Mouse (Mus musculus) adipocyte (in vitro differentiated cells): ENCODE data around the gene Ndrg3.
"Not testable (repeated sequence)": the region's sequence is repeated elsewhere in the genome, so short reads cannot be mapped to it uniquely, and the experiment has no call there.

Source experiments
- DNase-seq: peaks from one replicate; pipeline ENCODE4 v3.0.0-alpha.2; 2016; ENCODE audit warnings: low spot score

Gene Ndrg3

DNA sequence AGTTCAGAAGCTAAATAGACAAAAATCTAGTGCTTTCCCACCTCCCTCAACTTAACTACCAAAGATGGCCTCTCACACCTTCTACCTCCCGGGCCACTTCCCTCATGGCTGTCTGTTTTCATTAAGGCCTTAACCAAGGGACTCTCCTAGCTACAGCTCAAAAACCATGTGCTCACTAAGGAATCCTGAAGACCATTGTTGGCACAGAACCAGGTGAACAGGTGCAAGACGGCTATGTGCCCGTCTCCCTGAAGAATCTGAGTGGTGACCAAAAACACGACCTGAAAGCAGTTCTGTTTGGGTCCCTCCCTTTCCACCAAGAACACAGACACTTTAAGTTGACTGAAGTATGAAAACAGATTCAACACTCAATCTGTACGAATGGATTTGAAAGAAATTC is 6.4 kb upstream of the Ndrg3 start:
- no peak for DNase-seq

DNA sequence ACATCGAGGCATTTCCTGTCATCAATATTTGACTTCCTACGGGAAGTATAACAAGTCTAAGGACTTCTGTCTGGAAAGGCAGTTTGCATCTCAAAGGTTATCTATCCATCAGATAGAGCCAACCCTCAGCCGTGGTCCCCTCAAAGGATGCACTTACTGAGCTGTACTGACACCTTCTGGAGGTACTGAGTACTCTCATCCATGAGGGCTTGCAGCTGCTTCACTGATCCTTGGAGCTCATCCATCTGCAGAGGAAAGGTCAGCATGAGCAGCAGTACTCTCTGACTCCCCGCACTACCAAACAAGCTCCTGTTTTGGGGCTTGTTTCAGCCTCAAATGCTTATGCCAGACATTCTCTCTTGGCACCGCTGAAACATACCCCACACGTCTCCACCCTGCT is 4.7 kb upstream of the Ndrg3 start:
- peak; percentile 85 for DNase-seq

DNA sequence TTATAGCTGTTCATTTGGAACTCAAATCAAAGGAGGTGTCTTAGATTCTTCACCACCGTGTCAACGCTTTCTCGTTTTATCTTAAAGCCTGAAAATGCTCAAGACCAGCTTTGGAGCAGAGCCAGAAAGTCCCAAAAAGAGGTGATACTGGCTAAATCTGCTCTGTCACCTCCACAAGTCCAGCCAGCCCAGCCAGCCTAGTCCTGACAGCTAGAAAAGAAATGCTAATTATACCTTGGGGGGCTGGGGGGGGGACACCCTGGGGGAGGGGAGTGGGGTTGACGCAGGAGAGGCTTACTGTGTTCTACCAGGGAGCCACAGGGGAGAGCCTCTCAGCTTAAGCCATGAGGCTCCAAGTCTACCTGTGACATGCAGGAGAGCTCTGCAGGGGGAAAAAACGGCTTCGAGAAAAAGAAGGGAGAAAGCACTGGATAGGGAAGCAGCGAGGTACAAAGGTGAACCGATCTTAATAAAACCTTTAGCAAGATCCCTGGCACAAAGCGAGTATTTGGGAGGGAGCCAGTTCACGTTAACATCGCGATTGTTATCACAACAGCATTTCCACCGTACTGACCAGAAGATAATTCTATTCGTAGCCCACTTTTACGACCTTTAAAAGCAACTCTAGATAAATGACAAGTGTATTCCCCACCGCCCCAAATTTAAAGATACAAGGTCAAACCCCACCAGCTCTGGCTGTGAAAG is 977 bp downstream of the Ndrg3 start:
- DNase-seq = no peak

DNA sequence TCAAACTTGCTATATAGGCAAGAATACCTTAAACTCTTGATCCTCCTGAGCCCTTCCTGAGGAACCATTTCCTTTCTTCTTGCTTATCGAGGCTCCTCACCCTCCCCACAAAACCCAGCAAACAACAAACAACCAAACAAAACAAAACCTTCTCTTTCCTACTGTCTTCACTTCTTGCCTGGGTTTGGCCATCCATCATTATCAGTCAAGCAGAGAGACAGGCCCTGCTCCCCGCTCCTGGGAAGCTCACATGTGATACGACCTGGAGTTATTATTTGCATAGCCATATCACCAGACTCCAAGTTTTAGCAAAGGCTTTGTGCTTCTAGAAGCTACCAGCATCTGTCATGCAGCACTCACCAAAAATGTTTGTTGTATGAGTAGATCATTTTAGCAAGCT is 4.5 kb downstream of the Ndrg3 start:
- no peak for DNase-seq

DNA sequence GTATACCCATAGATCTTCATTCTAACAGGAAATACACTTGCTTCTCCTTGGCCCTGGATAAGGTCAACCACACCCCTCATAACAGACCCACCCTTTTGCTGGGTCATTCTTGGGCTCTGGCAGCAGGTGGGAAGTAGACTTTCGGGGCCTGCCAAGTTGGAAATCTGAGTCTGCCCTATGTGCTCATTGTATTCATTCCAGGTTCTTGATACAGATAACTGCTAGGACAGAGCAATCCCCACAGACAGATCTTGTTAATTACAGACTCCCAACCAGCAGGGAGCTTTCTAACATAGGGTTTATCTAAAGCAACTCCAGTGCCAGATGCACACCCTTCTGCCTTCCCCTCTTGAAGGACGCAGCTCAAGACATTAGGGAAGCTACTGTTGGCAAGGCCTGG is 9.0 kb downstream of the Ndrg3 start:
- DNase-seq = peak; percentile 35

DNA sequence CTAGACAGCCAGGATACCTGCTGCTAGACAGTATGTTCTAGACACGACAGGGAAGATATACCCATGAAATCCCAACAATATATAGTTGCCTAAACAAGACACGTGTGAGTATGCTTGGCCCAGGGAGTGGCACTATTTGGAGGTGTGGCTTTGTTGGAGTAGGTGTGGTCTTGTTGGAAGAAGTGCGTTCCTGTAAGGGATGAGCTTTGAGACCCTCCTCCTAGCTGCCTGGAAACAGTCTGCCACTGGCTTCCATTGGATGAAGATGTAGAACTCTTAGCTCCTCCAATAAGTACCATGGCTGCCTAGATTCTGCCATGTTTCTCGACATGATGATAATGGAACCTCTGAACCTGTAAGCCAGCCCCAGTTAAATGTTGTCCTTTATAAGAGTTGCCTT is 10.6 kb downstream of the Ndrg3 start:
- DNase-seq = no peak

DNA sequence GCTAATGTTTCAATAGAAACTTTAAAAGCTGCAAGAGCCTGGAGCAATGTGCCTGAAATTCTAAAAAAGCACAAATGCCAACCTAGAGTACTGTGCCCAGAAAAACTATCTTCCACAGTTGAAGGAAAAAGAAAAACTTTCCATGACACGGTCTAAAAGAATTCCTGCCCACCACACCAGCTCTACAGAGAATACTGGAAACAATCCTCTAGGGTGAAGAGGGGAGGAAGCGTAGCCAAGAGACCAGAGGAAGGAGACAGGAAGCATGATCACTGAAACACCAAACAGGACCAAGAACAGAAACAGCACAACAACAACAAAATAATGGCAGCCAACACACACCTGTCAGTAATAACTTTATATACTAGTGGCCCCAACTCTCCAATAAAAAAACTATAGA is 11.8 kb downstream of the Ndrg3 start:
- DNase-seq = no peak

DNA sequence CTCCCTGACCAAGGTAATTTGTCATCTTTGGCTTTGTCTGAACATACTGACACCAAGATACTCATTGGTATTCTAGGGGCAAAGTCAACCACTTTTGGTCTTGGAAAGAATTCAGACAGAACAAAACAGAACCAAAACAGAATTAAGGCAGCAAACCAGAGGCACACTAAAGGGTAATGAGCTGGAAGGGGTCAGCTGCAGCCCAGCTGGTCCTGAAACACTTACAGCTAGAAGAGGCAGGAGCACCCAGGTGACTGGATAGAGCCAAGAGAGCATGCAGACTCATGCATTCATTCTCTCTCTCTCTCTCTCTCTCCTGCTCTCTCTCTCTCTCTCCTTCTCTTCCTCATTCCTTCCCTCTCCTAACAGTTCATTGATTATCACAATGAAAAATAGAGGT is 15.1 kb downstream of the Ndrg3 start:
- DNase-seq = no peak

DNA sequence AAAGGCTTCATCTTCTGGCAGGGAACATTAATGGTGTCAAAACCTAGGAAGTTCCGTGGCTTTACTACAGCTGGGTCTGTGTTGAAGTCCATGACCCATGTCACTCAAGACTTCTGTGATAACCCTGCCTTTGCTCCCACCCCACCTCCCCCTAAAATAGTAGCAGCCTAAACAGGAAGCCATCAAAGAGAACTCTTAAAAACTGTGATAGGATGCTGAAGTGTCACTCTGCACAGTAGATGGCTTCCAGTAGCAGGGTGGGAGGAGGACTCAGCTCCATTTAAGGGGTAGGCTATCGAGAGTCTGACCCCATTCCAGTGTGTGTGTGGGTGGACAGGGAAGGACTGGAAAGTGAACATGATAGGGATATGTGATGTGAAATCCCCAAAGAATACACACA is 16.9 kb downstream of the Ndrg3 start:
- DNase-seq = no peak

DNA sequence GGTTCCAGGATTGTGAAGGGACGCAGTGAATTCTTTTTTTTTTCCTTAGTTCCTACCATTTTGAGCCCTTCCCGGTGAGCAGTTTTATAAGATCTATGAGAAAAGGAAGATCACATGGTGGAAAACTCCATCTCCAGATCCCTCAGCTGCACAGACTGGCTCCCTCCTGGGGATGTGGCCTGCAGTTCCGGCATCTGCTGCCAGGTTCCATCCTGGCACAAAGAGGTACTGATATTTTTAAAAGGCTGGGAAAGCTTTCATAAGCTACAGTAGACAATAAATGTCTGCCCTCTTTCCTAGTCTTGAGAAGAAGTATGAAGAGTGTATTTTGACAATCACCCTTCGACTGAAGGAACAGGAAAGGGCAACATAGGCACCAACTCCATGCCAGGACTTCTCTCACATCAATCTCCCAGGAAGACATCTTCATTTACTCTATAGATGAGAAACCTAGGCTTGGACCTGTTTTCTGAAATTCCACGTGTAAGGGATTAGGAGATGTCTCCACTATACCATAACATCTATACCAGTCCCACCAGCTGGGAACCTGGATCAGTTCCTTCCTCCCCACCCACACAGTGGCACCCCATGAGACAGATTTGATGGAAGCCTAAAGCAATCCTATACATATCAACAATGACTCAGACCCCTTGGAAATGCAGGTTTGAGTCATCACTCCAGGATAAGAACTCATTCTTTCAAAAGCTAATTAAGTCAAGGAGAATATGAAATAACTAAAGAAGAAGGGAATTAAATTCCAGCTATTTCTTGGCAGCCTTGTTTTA is 18.3 kb downstream of the Ndrg3 start:
- DNase-seq = no peak

DNA sequence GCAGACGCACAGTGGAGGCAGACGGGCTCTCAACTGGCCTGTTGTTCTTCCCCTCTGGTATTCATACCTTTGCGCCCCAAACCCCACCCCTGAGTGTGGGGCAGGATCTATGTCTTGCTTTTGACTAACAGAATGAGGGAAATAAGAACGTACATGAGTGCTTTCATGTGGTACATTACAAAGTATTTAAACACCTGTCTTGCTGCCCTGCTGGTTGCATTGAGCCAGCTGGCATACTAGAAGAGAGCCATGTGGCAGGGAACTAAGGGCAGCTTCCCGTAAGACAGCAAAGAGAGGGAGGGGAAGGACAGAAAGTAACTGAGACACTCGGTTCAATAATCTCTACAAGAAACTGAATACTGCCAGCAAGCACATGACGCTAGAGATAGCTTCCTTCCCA is 21.6 kb downstream of the Ndrg3 start:
- no peak for DNase-seq

DNA sequence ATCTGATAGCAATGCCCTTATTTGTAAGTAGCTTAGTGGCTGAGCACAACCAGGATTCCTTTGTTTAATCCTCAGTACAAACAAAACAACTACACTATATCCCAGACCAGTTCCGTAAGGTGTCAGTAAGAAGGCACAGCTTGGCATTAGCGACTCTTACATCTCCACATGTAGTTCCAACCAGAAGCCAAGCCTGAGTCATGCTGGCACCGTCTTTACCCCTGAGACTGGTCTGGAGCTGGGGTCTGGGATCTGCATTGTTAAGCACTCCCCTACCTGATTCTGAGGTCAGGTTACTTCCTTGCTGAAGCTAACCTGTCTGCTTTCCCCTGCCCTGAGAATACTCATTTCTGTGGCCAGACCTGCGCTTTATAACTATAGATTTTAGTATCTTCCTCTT is 23.4 kb downstream of the Ndrg3 start:
- no peak for DNase-seq

DNA sequence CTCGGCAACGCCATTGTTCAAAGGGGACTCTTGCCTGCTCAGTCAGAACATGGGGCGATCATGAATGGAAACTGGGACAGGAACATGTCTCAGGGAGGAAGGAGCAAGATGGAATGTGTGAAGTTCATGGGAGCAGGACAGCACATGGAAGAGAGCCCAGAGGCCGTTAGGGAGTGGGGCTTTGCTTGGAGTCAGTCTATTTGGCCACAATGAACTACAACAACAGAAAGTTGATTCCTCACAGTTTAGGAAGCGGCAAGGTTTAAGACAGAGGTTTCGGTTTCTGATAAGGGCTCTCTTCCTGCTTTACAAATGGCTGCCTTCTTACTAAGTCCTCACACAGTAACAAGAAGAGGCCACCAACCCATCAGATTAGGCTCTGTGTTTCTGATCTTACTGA is 24.5 kb downstream of the Ndrg3 start:
- DNase-seq = no peak

DNA sequence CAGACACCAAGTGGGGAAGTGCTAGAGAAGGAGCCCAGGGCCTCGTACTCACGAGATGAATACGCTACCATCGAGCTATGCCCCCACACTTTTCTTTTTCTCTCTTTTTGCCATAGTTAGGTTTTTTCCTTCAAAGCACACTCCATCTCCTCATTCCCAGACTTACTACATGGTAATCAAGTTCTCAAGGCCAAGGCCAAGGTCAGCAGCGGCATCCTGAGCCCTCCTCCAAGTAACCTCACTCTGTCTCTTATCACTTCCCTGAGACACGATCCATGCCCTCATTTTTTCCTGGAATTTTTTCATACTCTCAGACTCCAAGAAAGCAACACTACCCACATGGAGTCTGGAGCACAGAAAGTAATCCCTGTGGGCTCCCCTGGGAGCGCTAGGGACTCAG is 28.0 kb downstream of the Ndrg3 start:
- no peak for DNase-seq

DNA sequence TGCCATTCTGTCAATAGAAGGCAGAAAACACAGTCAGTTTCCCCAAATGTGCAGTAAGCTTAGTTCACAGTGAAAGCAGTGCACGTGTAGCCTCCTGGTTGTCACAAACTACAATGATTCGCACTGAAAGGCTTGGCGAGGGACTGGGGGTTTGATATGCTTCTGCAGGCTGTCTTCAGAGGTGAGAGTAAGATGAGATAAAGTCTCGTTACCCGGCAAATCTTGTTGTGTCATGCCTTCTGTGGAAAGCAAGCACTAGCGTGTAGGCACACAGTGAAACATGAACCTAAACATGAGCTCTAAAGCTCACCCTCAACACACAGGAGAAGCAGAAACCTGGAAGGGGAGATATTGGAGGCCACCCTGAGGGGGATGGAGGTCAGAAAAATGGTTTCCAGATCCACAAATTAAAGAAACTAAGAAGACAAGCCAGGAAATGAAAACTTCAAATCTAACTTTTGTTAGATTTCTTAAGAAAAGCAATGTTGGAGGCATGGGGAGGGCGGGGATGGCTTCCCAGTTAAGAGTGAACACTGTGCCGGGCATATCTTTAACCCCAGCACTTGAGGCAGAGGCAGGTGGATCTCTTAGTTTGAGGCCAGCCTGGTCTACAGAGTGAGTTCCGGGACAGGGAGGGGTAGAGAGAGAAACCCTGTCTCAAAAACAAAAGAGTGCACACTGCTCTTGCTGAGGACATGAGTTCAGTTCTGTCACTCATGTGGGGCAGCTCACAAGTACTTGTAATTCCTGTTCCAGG is 33.2 kb downstream of the Ndrg3 start:
- DNase-seq = no peak

DNA sequence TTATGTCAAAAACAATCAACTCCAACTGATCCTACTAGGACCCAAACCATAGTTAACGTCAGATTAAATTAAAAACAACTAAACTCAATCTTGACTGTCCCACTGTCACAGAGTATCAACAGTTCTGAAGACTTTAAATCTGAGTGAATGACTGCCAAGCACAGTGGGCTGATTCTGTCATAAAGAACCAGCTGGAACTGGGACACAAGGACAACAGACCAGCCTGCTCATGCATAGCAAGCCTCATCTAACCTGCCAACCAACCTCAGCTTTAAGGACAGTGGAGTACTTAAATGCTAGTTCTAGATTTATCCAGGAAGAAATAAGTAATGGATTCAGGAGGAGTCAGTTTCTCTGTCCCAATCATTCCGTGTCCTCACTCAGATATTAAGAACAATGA is 34.8 kb downstream of the Ndrg3 start:
- DNase-seq = no peak

DNA sequence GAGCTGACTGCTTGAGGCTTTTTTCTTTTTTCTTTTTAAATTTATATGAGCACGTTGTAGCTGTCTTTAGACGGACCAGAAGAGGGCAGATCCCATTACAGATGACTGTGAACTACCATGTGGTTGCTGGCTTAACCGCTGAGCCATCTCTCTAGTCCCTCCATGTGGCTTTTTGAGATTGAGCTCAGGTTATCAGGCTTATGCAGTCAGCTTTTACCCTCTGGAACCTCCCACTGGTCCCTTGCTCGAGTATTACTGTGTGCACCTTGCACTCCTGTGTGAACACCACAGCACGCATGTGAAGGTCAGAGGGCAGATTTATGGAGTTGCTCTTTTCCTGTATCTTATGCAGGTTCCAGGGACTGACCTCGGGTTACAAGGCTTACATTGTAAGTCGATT is 35.5 kb downstream of the Ndrg3 start:
- no peak for DNase-seq

DNA sequence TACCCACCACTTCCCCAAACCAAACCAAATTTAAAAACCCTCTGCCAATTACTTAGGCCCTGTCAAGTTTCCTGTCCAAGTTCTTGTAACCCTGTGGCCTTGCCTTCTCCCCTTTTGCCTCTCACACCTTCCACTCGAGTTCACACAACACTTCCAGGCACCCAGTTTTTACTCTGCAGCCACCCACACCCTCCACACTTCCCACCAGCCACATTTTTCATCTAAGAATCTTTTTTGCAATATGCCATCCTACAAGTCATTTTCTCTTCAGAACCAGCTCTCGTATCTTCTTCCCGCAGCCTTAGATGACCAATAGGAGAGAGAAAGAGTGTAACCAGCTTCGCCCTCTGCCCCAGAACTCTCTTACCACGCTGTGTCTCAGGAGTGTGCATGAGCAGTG is 37.4 kb downstream of the Ndrg3 start:
- DNase-seq = no peak

DNA sequence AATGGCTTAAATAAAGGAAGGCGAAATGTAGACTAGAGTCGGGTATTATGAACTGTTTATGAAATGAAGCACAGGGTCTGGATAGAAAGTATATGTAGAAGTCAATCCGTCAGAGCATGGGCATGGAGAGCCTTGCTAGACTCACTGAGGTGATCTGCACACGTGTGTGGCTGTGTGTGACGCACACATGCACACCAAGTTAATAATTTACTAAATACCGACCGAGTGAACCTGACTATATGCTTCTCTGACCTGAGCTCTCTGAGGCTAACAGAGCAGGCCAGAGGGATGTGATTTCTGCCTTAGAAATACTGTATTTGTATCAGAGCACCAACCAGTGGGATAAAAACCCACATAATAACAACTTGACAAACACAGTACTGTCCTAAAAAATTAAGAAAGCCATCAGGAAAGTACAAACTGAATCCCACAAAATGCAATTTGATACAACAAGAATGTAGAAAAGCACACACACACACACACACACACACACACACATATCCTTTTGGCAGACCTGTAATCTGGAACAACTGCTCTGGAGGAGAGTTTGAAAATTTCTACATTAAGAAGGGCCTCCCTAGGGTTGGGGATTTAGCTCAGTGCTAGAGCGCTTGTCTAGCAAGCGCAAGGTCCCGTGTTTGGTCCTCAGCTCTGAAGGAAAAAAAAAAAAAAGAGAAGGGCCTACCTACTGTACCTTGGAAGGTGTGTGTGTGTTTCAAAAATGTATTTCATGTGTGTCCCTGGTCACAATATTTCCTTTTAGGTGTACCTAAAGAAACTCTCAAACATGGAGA is 40.4 kb downstream of the Ndrg3 start:
- peak; percentile 31 for DNase-seq

DNA sequence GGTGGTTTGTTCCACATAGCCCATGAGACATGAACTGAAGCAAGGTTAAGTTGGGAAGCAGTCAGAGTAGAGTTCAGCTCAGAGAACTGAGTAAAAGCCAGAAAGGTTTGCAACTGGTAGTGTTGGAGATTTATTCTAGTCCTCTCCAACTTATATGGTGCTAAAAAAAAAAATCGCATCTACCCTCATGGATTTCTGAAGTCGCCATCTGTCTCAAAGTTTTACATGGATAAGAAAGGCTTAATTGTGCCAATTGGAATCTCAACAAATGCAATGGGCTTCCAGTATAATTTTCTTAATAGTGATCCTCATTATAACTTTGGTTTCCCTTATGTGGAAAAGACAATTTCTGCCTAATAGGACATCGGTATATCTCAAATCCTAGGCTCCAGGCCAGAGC is 41.0 kb downstream of the Ndrg3 start:
- no peak for DNase-seq

DNA sequence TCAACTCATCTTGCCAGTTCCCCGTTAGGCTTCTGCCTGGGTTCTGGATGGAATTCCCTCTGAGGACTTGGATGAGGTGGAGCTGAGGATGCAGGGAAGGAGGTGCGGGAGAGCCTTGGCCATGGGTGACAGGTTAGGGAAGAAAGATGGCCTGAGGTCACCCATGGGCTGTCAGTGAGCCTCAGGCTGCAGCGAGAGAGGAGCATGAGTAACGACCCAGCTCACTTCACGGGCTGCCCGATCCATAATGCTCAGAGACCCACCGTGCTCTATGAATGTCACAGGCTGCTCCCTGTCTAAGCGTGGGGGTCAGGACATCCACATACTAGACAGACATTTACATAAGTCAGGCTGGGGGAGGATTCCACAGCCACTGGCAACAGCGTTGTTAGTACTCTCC is 50.3 kb downstream of the Ndrg3 start:
- DNase-seq = not testable (repeated sequence)

DNA sequence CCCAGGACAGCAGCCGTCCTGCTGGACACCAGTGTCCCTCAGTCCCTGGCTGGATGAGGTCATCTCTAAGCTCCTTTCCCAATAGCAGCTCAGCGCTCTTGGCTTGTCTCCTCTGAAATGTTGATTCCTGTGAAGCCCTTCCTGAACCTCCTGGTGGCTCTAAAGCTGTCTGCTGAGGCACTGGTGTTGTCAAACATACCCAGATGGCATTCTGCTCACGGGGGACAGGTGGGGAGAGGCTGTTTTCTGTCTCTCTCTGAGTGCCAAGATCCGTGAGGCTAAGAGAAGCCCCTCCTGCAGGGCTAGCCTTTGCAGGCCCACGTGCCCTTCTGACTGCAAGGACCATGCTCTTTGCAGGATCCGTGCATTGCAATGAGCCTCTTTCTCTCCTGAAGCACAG is 51.9 kb downstream of the Ndrg3 start:
- DNase-seq = not testable (repeated sequence)
